Mouse (Mus musculus) left cerebral cortex, adult 2 months (tissue): ENCODE results near the gene Mvb12a. TPM values are rescaled to one million over a fixed set of nuclear protein-coding genes. Genes with fewer than 3 reads are reported as not detected.
A peak's percentile ranks its signal among the peaks of the same experiment; 100 is the strongest.
"Not testable (repeated sequence)": the region's sequence is repeated elsewhere in the genome, so short reads cannot be mapped to it uniquely, and the experiment has no call there.

ENCODE experiments used
- DNase-seq, 2 experiments: peaks; one replicate each; pipeline ENCODE4 v3.0.0; 2021 to 2022; ENCODE audit warnings: low spot score in 2 of 2, mixed read lengths in 1 of 2; ENCODE audit errors: extremely low spot score in 1 of 2
- H3K27ac ChIP-seq: fragments of 200-600 bp; 2 replicates; pipeline ENCODE4 v1.8.1; 2022
- H3K4me3 ChIP-seq: fragments of 200-600 bp; 2 replicates; pipeline ENCODE4 v1.8.1; 2022
- CTCF ChIP-seq: fragments of 200-600 bp; IDR thresholded peaks from 2 replicates; pipeline ENCODE4 v1.8.1; 2022; ENCODE audit warnings: antibody characterized with exemption, mild to moderate bottlenecking, moderate library complexity
- intact Hi-C: fragments of 180-260 bp; cut with DNase I; formaldehyde crosslinking; loops from one replicate; pipeline ENCODE4 v1.15.1; 2025
- total RNA-seq, 2 experiments: library from RNA; stranded (reverse); gene quantifications; 2 replicates each; pipeline ENCODE4 v1.2.3; 2021

The Mvb12a gene
- total RNA-seq, 2 experiments from 2014 or later = 37.2 to 37.6 TPM

GRCm38 (mm10) chr8:71509316-71509715, 33.4 kb upstream of the Mvb12a start:
- intact Hi-C loops = no loop called here
- no peak for TF ChIP-seq CTCF
- no peak overlapping the region for H3K4me3 ChIP-seq
- H3K27ac ChIP-seq = no peak overlapping the region
- no peak for DNase-seq

GRCm38 (mm10) chr8:71511644-71512043, 31.1 kb upstream of the Mvb12a start, which contains the start of gene Plvap:
Gene Plvap, minus strand, starts transcription at chr8:71511752.
- Histone ChIP-seq H3K4me3 (no peak within 1 kb of the TSS), H3K27ac (no peak within 1 kb of the TSS)
- TF ChIP-seq CTCF = no peak
- intact Hi-C loops = no loop called here
- DNase-seq = no peak

GRCm38 (mm10) chr8:71513018-71513754, 29.5 kb upstream of the Mvb12a start:
- Histone ChIP-seq H3K27ac (no peak overlapping the region), H3K4me3 (no peak overlapping the region)
- peak; percentile 6 for TF ChIP-seq CTCF
- intact Hi-C loops = no loop called here
- no peak for DNase-seq

- no peak; the same call in 1 of the 2 replicates for TF ChIP-seq CTCF
- DNase-seq = no peak
- intact Hi-C loops = no loop called here
- Histone ChIP-seq H3K4me3 (no peak overlapping the region), H3K27ac (no peak overlapping the region)
Observed at GRCm38 (mm10) chr8:71515043-71515442, 27.7 kb upstream of the Mvb12a start.

- no peak overlapping the region for H3K27ac ChIP-seq
- no peak for DNase-seq
- TF ChIP-seq CTCF = no peak
- H3K4me3 ChIP-seq = no peak overlapping the region
- intact Hi-C loops = no loop called here
Observed at GRCm38 (mm10) chr8:71516786-71517185, 25.9 kb upstream of the Mvb12a start.

GRCm38 (mm10) chr8:71519037-71519825, 23.5 kb upstream of the Mvb12a start:
- DNase-seq, H3K27ac ChIP-seq, intact Hi-C loops, H3K4me3 ChIP-seq: not testable (repeated sequence)
- peak; percentile 49 for TF ChIP-seq CTCF

GRCm38 (mm10) chr8:71521634-71522033, 21.1 kb upstream of the Mvb12a start:
- intact Hi-C loops = loop anchor here (1.0 kb wide), 2 partner anchors 26 to 80 kb away; no protein-coding TSS in a partner anchor

GRCm38 (mm10) chr8:71525226-71526050, 17.3 kb upstream of the Mvb12a start, which contains the start of gene Ccdc194:
Gene Ccdc194, minus strand, starts transcription at chr8:71525711.
- Histone ChIP-seq H3K27ac (no peak within 1 kb of the TSS), H3K4me3 (no peak within 1 kb of the TSS)
- DNase-seq = no peak
- intact Hi-C loops = no loop called here
- TF ChIP-seq CTCF = no peak

More at GRCm38 (mm10) chr8:71521634-71522033, 21.1 kb upstream of the Mvb12a start:
- TF ChIP-seq CTCF = peak; percentile 95
- Histone ChIP-seq H3K4me3 (no peak overlapping the region), H3K27ac (no peak overlapping the region)
- peak; percentile 87 to 91 for DNase-seq

- TF ChIP-seq CTCF = no peak
- DNase-seq = no peak
- no peak overlapping the region for H3K4me3 ChIP-seq
- no peak overlapping the region for H3K27ac ChIP-seq
- intact Hi-C loops = no loop called here
Observed at GRCm38 (mm10) chr8:71526272-71526671, 16.4 kb upstream of the Mvb12a start.

- Histone ChIP-seq H3K27ac (no peak overlapping the region), H3K4me3 (no peak overlapping the region)
- intact Hi-C loops = no loop called here
- no peak for DNase-seq
- no peak for TF ChIP-seq CTCF
Observed at GRCm38 (mm10) chr8:71527162-71527870, 15.4 kb upstream of the Mvb12a start.
